Mouse (Mus musculus) embryonic fibroblast, embryonic 13.5 days (primary cell): ENCODE results near the gene U90926.

Experiments
- CTCF ChIP-seq: IDR thresholded peaks from 2 replicates; pipeline ENCODE4 v1.5.1; 2011; ENCODE audit warnings: mild to moderate bottlenecking, control low read depth, low read length, moderate library complexity, borderline replicate concordance; ENCODE audit not compliant: insufficient read depth
- POLR2A ChIP-seq: IDR thresholded peaks from 2 replicates; pipeline ENCODE4 v1.6.1; 2011; ENCODE audit warnings: low read depth, mild to moderate bottlenecking, control low read depth, low read length, moderate library complexity

- TF ChIP-seq CTCF = no peak
- no peak for TF ChIP-seq POLR2A
Observed at GRCm38 (mm10) chr5:92183071-92183830, 32.0 kb downstream of the U90926 start.
